Mouse (Mus musculus): ENCODE data around the gene Nipsnap2. TPM values are rescaled to one million over a fixed set of nuclear protein-coding genes. Genes with fewer than 3 reads are reported as not detected.
"Not testable (repeated sequence)": the region's sequence is repeated elsewhere in the genome, so short reads cannot be mapped to it uniquely, and the experiment has no call there.

Nipsnap2 gene
- polyA plus RNA-seq, 1 experiment from 2014 or later: 399 TPM

GRCm38 (mm10) chr5:129761865-129762540, 37.1 kb downstream of the Nipsnap2 start:
- Histone ChIP-seq H3K4me2 (no peak overlapping the region), H3K9me3 (replicated peaks) (no peaks in the 10 kb centered on the region), H3K27me3 (no peaks in the 10 kb centered on the region), H3K4me1 (replicated peaks) (no peaks in the 10 kb centered on the region), H3K36me3 (peaks cover 14% of the 10 kb centered on the region), H3K27ac (no peak overlapping the region), H3K4me3 (no peak overlapping the region), H3K9ac (no peak overlapping the region)
- ATAC-seq (replicated peaks; ENCODE audit: insufficient number of reproducible peaks, insufficient read depth, low FRiP score, low read depth): no peak
- WGBS: 75% methylated on average over 18 of the region's 18 CpGs

GRCm38 (mm10) chr5:129770443-129771355, 45.8 kb downstream of the Nipsnap2 start:
- Histone ChIP-seq H3K27me3 (no peaks in the 10 kb centered on the region), H3K9me3 (replicated peaks) (no peaks in the 10 kb centered on the region), H3K4me2 (peak overlapping the region; percentile 19; the same call in 1 of the 2 replicates), H3K9ac (no peak overlapping the region), H3K4me3 (no peak overlapping the region), H3K27ac (peak overlapping the region; percentile 25; the same call in 1 of the 2 replicates), H3K36me3 (peaks cover 6% of the 10 kb centered on the region; the same call in 1 of the 2 replicates), H3K4me1 (replicated peaks) (no peaks in the 10 kb centered on the region; the same call in none of the 2 replicates)
- ATAC-seq (replicated peaks; ENCODE audit: insufficient number of reproducible peaks, insufficient read depth, low FRiP score, low read depth): peak; percentile 70; the same call in 1 of the 2 replicates
- WGBS: 53% methylated on average over 23 of the region's 23 CpGs

- H3K27me3 ChIP-seq: no peaks in the 10 kb centered on the region
- no peaks in the 10 kb centered on the region for H3K9me3 ChIP-seq (replicated peaks)
- WGBS: 84% methylated on average over 10 of the region's 10 CpGs
- no peak overlapping the region for H3K27ac ChIP-seq
- no peak for ATAC-seq (replicated peaks; ENCODE audit: insufficient number of reproducible peaks, insufficient read depth, low FRiP score, low read depth)
- no peak overlapping the region for H3K4me3 ChIP-seq
- peaks cover 6% of the 10 kb centered on the region; the same call in 1 of the 2 replicates for H3K36me3 ChIP-seq
- H3K4me1 ChIP-seq (replicated peaks): no peaks in the 10 kb centered on the region; the same call in none of the 2 replicates
- H3K4me2 ChIP-seq: no peak overlapping the region
- no peak overlapping the region for H3K9ac ChIP-seq
Measured at GRCm38 (mm10) chr5:129772433-129772832, 47.6 kb downstream of the Nipsnap2 start.

- 72% methylated on average over 4 of the region's 4 CpGs for WGBS
- not testable (repeated sequence) for ATAC-seq (replicated peaks; ENCODE audit: insufficient number of reproducible peaks, insufficient read depth, low FRiP score, low read depth)
Measured at GRCm38 (mm10) chr5:129773330-129773729, 48.5 kb downstream of the Nipsnap2 start.

GRCm38 (mm10) chr5:129774661-129775060, 49.8 kb downstream of the Nipsnap2 start:
- H3K36me3 ChIP-seq: no peaks in the 10 kb centered on the region
- H3K4me1 ChIP-seq (replicated peaks): peaks cover 8% of the 10 kb centered on the region
- WGBS: 78% methylated on average over 3 of the region's 3 CpGs
- H3K9me3 ChIP-seq (replicated peaks): no peaks in the 10 kb centered on the region
- no peaks in the 10 kb centered on the region for H3K27me3 ChIP-seq
- ATAC-seq (replicated peaks; ENCODE audit: insufficient number of reproducible peaks, insufficient read depth, low FRiP score, low read depth): no peak
- H3K4me3 ChIP-seq: no peak overlapping the region
- no peak overlapping the region for H3K9ac ChIP-seq
- H3K4me2 ChIP-seq: no peak overlapping the region
- H3K27ac ChIP-seq: no peak overlapping the region

More at GRCm38 (mm10) chr5:129773330-129773729, 48.5 kb downstream of the Nipsnap2 start:
- H3K4me2 ChIP-seq; H3K27ac ChIP-seq; H3K4me3 ChIP-seq; H3K4me1 ChIP-seq (replicated peaks); H3K9me3 ChIP-seq (replicated peaks); H3K27me3 ChIP-seq; H3K36me3 ChIP-seq; H3K9ac ChIP-seq: not testable (repeated sequence)

- no peak for ATAC-seq (replicated peaks; ENCODE audit: insufficient number of reproducible peaks, insufficient read depth, low FRiP score, low read depth)
- H3K27ac ChIP-seq: 0 out of 2 replicates have a peak overlapping the region, but pooled peaks have one; percentile 11
- H3K36me3 ChIP-seq: no peaks in the 10 kb centered on the region
- H3K4me1 ChIP-seq (replicated peaks): peaks cover 8% of the 10 kb centered on the region; the same call in 1 of the 2 replicates
- H3K27me3 ChIP-seq: no peaks in the 10 kb centered on the region
- peak overlapping the region; percentile 87 for H3K4me2 ChIP-seq
- H3K9ac ChIP-seq: peak overlapping the region; percentile 65
- H3K9me3 ChIP-seq (replicated peaks): no peaks in the 10 kb centered on the region
- WGBS: 40% methylated on average over 11 of the region's 11 CpGs
- peak overlapping the region; percentile 60 for H3K4me3 ChIP-seq
Measured at GRCm38 (mm10) chr5:129778348-129778995, 53.6 kb downstream of the Nipsnap2 start.

GRCm38 (mm10) chr5:129778996-129779716, 54.3 kb downstream of the Nipsnap2 start:
- peak; percentile 86 for ATAC-seq (replicated peaks; ENCODE audit: insufficient number of reproducible peaks, insufficient read depth, low FRiP score, low read depth)
- Histone ChIP-seq H3K27ac (peak overlapping the region; percentile 42; the same call in 1 of the 2 replicates), H3K9me3 (replicated peaks) (no peaks in the 10 kb centered on the region), H3K4me1 (replicated peaks) (peaks cover 8% of the 10 kb centered on the region; the same call in 1 of the 2 replicates), H3K4me3 (peak overlapping the region; percentile 60), H3K4me2 (peak overlapping the region; percentile 87), H3K27me3 (no peaks in the 10 kb centered on the region), H3K9ac (peak overlapping the region; percentile 65), H3K36me3 (no peaks in the 10 kb centered on the region)
- WGBS: 1% methylated on average over 32 of the region's 32 CpGs

- peaks cover 8% of the 10 kb centered on the region; the same call in 1 of the 2 replicates for H3K4me1 ChIP-seq (replicated peaks)
- H3K4me2 ChIP-seq: no peak overlapping the region
- no peaks in the 10 kb centered on the region for H3K27me3 ChIP-seq
- H3K9me3 ChIP-seq (replicated peaks): no peaks in the 10 kb centered on the region
- H3K4me3 ChIP-seq: no peak overlapping the region
- H3K27ac ChIP-seq: no peak overlapping the region
- no peaks in the 10 kb centered on the region for H3K36me3 ChIP-seq
- H3K9ac ChIP-seq: no peak overlapping the region
- ATAC-seq (replicated peaks; ENCODE audit: insufficient number of reproducible peaks, insufficient read depth, low FRiP score, low read depth): no peak
- WGBS: 85% methylated on average over 3 of the region's 3 CpGs
Measured at GRCm38 (mm10) chr5:129780131-129780530, 55.3 kb downstream of the Nipsnap2 start.

- ATAC-seq (replicated peaks; ENCODE audit: insufficient number of reproducible peaks, insufficient read depth, low FRiP score, low read depth): no peak
- Histone ChIP-seq H3K9ac (no peak overlapping the region), H3K27ac (no peak overlapping the region), H3K36me3 (no peaks in the 10 kb centered on the region), H3K9me3 (replicated peaks) (no peaks in the 10 kb centered on the region), H3K4me1 (replicated peaks) (peaks cover 10% of the 10 kb centered on the region), H3K4me3 (no peak overlapping the region), H3K27me3 (no peaks in the 10 kb centered on the region), H3K4me2 (no peak overlapping the region)
- WGBS: 38% methylated on average over 3 of the region's 3 CpGs
Measured at GRCm38 (mm10) chr5:129782211-129782610, 57.3 kb downstream of the Nipsnap2 start.

- no peak overlapping the region for H3K4me3 ChIP-seq
- H3K27me3 ChIP-seq: no peaks in the 10 kb centered on the region
- H3K9ac ChIP-seq: no peak overlapping the region
- H3K9me3 ChIP-seq (replicated peaks): no peaks in the 10 kb centered on the region
- H3K4me2 ChIP-seq: no peak overlapping the region
- peaks cover 12% of the 10 kb centered on the region for H3K4me1 ChIP-seq (replicated peaks)
- 86% methylated on average over 5 of the region's 5 CpGs for WGBS
- ATAC-seq (replicated peaks; ENCODE audit: insufficient number of reproducible peaks, insufficient read depth, low FRiP score, low read depth): no peak
- no peak overlapping the region for H3K27ac ChIP-seq
- H3K36me3 ChIP-seq: peaks cover 16% of the 10 kb centered on the region
Measured at GRCm38 (mm10) chr5:129785235-129785870, 60.5 kb downstream of the Nipsnap2 start.

All from heart, embryonic 15.5 days (tissue).